Mouse (Mus musculus): ENCODE data around the gene Gja3. TPM values are rescaled to one million over a fixed set of nuclear protein-coding genes. Genes with fewer than 3 reads are reported as not detected.

Gene Gja3
- 9.7 and 15.7 TPM in 2 replicates for polyA plus RNA-seq (2014; fragmentation: Nextera tagmentation; extraction: Ambion mirVana)

GRCm38 (mm10) chr14:57057563-57058321 lies at the start of gene Gja3:
Gja3 (minus strand) TSS chr14:57058100.
- DNase-seq (ENCODE audit: low spot score) (peak; percentile 39), ATAC-seq (ENCODE audit: low read depth) (peak; percentile 68)
- H3K9me3 ChIP-seq (ENCODE audit: control insufficient read depth, low read length) = no peaks in the 10 kb centered on the region
- peaks cover 4% of the 10 kb centered on the region; the same call in 1 of the 2 replicates for H3K4me1 ChIP-seq (ENCODE audit: control insufficient read depth, insufficient read depth, low read length)
- peak within 1 kb of the TSS; percentile 47 for H3K9ac ChIP-seq (ENCODE audit: low read depth, low read length)
- under 1% methylated on average over 32 of the region's 79 CpGs for WGBS
- no peak within 1 kb of the TSS for H3K27ac ChIP-seq (replicated peaks; ENCODE audit: low read depth, low read length)
- H3K36me3 ChIP-seq (ENCODE audit: control insufficient read depth, insufficient read depth, low read length) = no peaks in the 10 kb centered on the region
- H3K27me3 ChIP-seq (replicated peaks; ENCODE audit: control insufficient read depth, insufficient read depth, low read length) = peaks cover 47% of the 10 kb centered on the region
- peak within 1 kb of the TSS; percentile 93 for H3K4me2 ChIP-seq (ENCODE audit: low read depth, low read length)
- H3K4me3 ChIP-seq (ENCODE audit: low read depth, low read length) = peak within 1 kb of the TSS; percentile 45

- Histone ChIP-seq H3K36me3 (ENCODE audit: control insufficient read depth, insufficient read depth, low read length) (no peaks in the 10 kb centered on the region), H3K4me3 (ENCODE audit: low read depth, low read length) (no peak overlapping the region), H3K27me3 (replicated peaks; ENCODE audit: control insufficient read depth, insufficient read depth, low read length) (peaks cover 60% of the 10 kb centered on the region), H3K9me3 (ENCODE audit: control insufficient read depth, low read length) (no peaks in the 10 kb centered on the region), H3K4me1 (ENCODE audit: control insufficient read depth, insufficient read depth, low read length) (no peaks in the 10 kb centered on the region), H3K4me2 (ENCODE audit: low read depth, low read length) (no peak overlapping the region), H3K27ac (replicated peaks; ENCODE audit: low read depth, low read length) (no peak overlapping the region), H3K9ac (ENCODE audit: low read depth, low read length) (no peak overlapping the region)
- DNase-seq (ENCODE audit: low spot score) (no peak), ATAC-seq (ENCODE audit: low read depth) (no peak)
- 81% methylated on average over 8 of the region's 8 CpGs for WGBS
Measured at GRCm38 (mm10) chr14:57107091-57107490, 49.2 kb upstream of the Gja3 start.

GRCm38 (mm10) chr14:57105721-57106120 lies 47.8 kb upstream of the Gja3 start:
- Histone ChIP-seq H3K9me3 (ENCODE audit: control insufficient read depth, low read length) (no peaks in the 10 kb centered on the region), H3K4me2 (ENCODE audit: low read depth, low read length) (peak overlapping the region; percentile 100; the same call in 1 of the 2 replicates), H3K27me3 (replicated peaks; ENCODE audit: control insufficient read depth, insufficient read depth, low read length) (peaks cover 69% of the 10 kb centered on the region), H3K9ac (ENCODE audit: low read depth, low read length) (no peak overlapping the region), H3K27ac (replicated peaks; ENCODE audit: low read depth, low read length) (no peak overlapping the region), H3K4me1 (ENCODE audit: control insufficient read depth, insufficient read depth, low read length) (no peaks in the 10 kb centered on the region), H3K4me3 (ENCODE audit: low read depth, low read length) (0 out of 2 replicates have a peak overlapping the region, but pooled peaks have one; percentile 66), H3K36me3 (ENCODE audit: control insufficient read depth, insufficient read depth, low read length) (no peaks in the 10 kb centered on the region)
- WGBS = 31% methylated on average over 11 of the region's 11 CpGs
- DNase-seq (ENCODE audit: low spot score) (peak; percentile 33), ATAC-seq (ENCODE audit: low read depth) (0 out of 2 replicates have a peak, but pooled peaks have one; percentile 17)

DNA sequence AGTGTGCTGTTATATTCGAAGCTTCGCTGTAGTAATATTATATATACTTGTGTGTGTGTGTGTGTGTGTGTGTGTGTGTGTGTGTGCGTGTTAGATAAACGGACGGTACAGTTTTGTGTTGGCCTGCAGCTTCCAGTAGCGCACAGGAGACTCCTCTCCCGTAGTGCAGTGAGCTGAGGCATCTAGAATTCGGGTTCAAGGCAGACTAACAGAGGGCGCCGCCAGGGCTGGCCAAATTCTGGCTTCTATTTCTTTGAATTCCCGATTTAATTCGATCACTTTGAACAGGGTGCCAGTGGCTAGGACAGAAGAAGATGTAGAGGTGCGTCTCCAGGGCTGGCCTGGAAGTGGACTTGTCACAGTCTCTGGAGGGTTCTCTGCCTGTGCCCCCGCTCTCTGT lies 47.2 kb upstream of the Gja3 start:
- H3K36me3 ChIP-seq (ENCODE audit: control insufficient read depth, insufficient read depth, low read length) = no peaks in the 10 kb centered on the region
- WGBS = 12% methylated on average over 14 of the region's 14 CpGs
- DNase-seq (ENCODE audit: low spot score) (no peak), ATAC-seq (ENCODE audit: low read depth) (no peak)
- peaks cover 69% of the 10 kb centered on the region for H3K27me3 ChIP-seq (replicated peaks; ENCODE audit: control insufficient read depth, insufficient read depth, low read length)
- H3K4me1 ChIP-seq (ENCODE audit: control insufficient read depth, insufficient read depth, low read length) = no peaks in the 10 kb centered on the region
- no peak overlapping the region for H3K27ac ChIP-seq (replicated peaks; ENCODE audit: low read depth, low read length)
- no peaks in the 10 kb centered on the region for H3K9me3 ChIP-seq (ENCODE audit: control insufficient read depth, low read length)
- no peak overlapping the region for H3K9ac ChIP-seq (ENCODE audit: low read depth, low read length)
- H3K4me3 ChIP-seq (ENCODE audit: low read depth, low read length) = peak overlapping the region; percentile 66
- peak overlapping the region; percentile 100 for H3K4me2 ChIP-seq (ENCODE audit: low read depth, low read length)

- Histone ChIP-seq H3K36me3 (ENCODE audit: control insufficient read depth, insufficient read depth, low read length) (no peaks in the 10 kb centered on the region), H3K4me1 (ENCODE audit: control insufficient read depth, insufficient read depth, low read length) (peaks cover 3% of the 10 kb centered on the region; the same call in 1 of the 2 replicates), H3K27me3 (replicated peaks; ENCODE audit: control insufficient read depth, insufficient read depth, low read length) (peaks cover 69% of the 10 kb centered on the region), H3K4me3 (ENCODE audit: low read depth, low read length) (peak within 1 kb of the TSS; percentile 66), H3K9ac (ENCODE audit: low read depth, low read length) (peak within 1 kb of the TSS; percentile 60), H3K9me3 (ENCODE audit: control insufficient read depth, low read length) (no peaks in the 10 kb centered on the region), H3K4me2 (ENCODE audit: low read depth, low read length) (peak within 1 kb of the TSS; percentile 100), H3K27ac (replicated peaks; ENCODE audit: low read depth, low read length) (no peak within 1 kb of the TSS)
- DNase-seq (ENCODE audit: low spot score) = peak; percentile 54
- peak; percentile 64 for ATAC-seq (ENCODE audit: low read depth)
- WGBS = under 1% methylated on average over 55 of the region's 101 CpGs
Measured at GRCm38 (mm10) chr14:57104106-57105023, 46.5 kb upstream of the Gja3 start, which contains the start of gene Gjb2. Gjb2 (minus strand) TSS chr14:57104702.

DNA sequence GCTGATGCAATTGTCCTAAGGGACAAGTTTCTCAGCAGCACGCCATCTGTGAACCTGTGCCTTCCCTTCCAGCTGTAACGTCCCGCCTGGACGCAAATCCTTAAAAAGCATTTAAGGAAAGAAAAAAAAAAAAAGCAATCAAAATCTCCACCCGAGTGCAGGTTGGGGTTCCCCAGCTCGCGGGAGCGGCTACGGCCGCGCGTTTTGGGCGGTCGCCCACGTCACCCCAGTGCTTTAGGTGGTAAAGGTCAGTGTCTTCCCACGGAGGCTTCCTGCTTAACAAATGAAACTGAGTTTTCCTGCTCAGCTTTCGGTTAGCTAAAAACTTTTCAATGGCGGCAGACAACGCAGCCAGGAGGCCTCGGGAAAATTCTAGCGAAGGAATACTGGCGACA lies 45.8 kb upstream of the Gja3 start:
- peak overlapping the region; percentile 60 for H3K9ac ChIP-seq (ENCODE audit: low read depth, low read length)
- H3K9me3 ChIP-seq (ENCODE audit: control insufficient read depth, low read length) = no peaks in the 10 kb centered on the region
- peak overlapping the region; percentile 66 for H3K4me3 ChIP-seq (ENCODE audit: low read depth, low read length)
- no peaks in the 10 kb centered on the region for H3K36me3 ChIP-seq (ENCODE audit: control insufficient read depth, insufficient read depth, low read length)
- peak overlapping the region; percentile 100 for H3K4me2 ChIP-seq (ENCODE audit: low read depth, low read length)
- H3K4me1 ChIP-seq (ENCODE audit: control insufficient read depth, insufficient read depth, low read length) = peaks cover 3% of the 10 kb centered on the region; the same call in 1 of the 2 replicates
- no peak overlapping the region for H3K27ac ChIP-seq (replicated peaks; ENCODE audit: low read depth, low read length)
- ATAC-seq (ENCODE audit: low read depth) (no peak), DNase-seq (ENCODE audit: low spot score) (no peak)
- WGBS = 4% methylated on average over 22 of the region's 22 CpGs
- peaks cover 69% of the 10 kb centered on the region for H3K27me3 ChIP-seq (replicated peaks; ENCODE audit: control insufficient read depth, insufficient read depth, low read length)

DNA sequence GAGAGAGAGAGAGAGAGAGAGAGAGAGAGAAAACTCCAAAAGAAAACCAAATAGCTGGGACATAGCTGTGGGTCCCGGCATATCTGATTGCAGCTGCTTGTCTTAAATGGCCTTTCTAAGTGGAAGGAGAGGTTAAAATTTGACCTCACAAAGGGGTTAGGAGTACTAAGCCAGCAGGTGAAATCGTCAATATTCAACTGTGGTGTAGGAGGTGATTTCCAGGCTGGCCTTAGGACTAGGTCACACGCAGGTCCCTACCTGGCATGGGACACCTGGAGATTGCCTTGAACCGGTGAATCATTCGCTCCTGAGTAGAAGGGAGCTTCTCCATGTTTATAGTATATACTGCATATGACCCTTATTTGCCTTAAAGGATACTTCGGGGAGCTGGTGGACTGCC lies 45.2 kb upstream of the Gja3 start:
- 51% methylated on average over 6 of the region's 6 CpGs for WGBS
- ATAC-seq (ENCODE audit: low read depth) (no peak), DNase-seq (ENCODE audit: low spot score) (no peak)
- peaks cover 3% of the 10 kb centered on the region; the same call in 1 of the 2 replicates for H3K4me1 ChIP-seq (ENCODE audit: control insufficient read depth, insufficient read depth, low read length)
- no peak overlapping the region for H3K9ac ChIP-seq (ENCODE audit: low read depth, low read length)
- H3K4me3 ChIP-seq (ENCODE audit: low read depth, low read length) = peak overlapping the region; percentile 66
- H3K9me3 ChIP-seq (ENCODE audit: control insufficient read depth, low read length) = no peaks in the 10 kb centered on the region
- no peaks in the 10 kb centered on the region for H3K36me3 ChIP-seq (ENCODE audit: control insufficient read depth, insufficient read depth, low read length)
- peak overlapping the region; percentile 100 for H3K4me2 ChIP-seq (ENCODE audit: low read depth, low read length)
- no peak overlapping the region for H3K27ac ChIP-seq (replicated peaks; ENCODE audit: low read depth, low read length)
- peaks cover 69% of the 10 kb centered on the region for H3K27me3 ChIP-seq (replicated peaks; ENCODE audit: control insufficient read depth, insufficient read depth, low read length)

- Histone ChIP-seq H3K4me2 (ENCODE audit: low read depth, low read length) (peak overlapping the region; percentile 4; the same call in 1 of the 2 replicates), H3K9ac (ENCODE audit: low read depth, low read length) (no peak overlapping the region), H3K4me1 (ENCODE audit: control insufficient read depth, insufficient read depth, low read length) (peaks cover 3% of the 10 kb centered on the region; the same call in 1 of the 2 replicates), H3K27ac (replicated peaks; ENCODE audit: low read depth, low read length) (no peak overlapping the region), H3K4me3 (ENCODE audit: low read depth, low read length) (no peak overlapping the region; the same call in 1 of the 2 replicates), H3K36me3 (ENCODE audit: control insufficient read depth, insufficient read depth, low read length) (no peaks in the 10 kb centered on the region), H3K27me3 (replicated peaks; ENCODE audit: control insufficient read depth, insufficient read depth, low read length) (peaks cover 54% of the 10 kb centered on the region), H3K9me3 (ENCODE audit: control insufficient read depth, low read length) (no peaks in the 10 kb centered on the region)
- DNase-seq (ENCODE audit: low spot score) = no peak
- ATAC-seq (ENCODE audit: low read depth) = no peak
- WGBS = 84% methylated on average over 7 of the region's 7 CpGs
Measured at GRCm38 (mm10) chr14:57101623-57102022, 43.7 kb upstream of the Gja3 start.

Measured in embryonic facial prominence, embryonic 14.5 days (tissue).